Mouse (Mus musculus): Measurements from ENCODE around the gene Gm8871. TPM values are rescaled to one million over a fixed set of nuclear protein-coding genes. Genes with fewer than 3 reads are reported as not detected.
"Not testable (repeated sequence)": the region's sequence is repeated elsewhere in the genome, so short reads cannot be mapped to it uniquely, and the experiment has no call there.

Gene Gm8871
- polyA plus RNA-seq (2012) = not detected in 2 replicates

- TF ChIP-seq GATA1 (IDR thresholded peaks at IDR 0.05; ENCODE audit: low read length) = not testable (repeated sequence)
Observed at GRCm38 (mm10) chr5:10947505-10947904, at the start of gene Gm8871, which contains the start of gene Gm8857. Gm8871 (plus strand) TSS chr5:10947805. Gm8857 (plus strand) TSS chr5:10947807.

Other genes starting within 250 kb of the Gm8871 start
- gene Gm8857, start within 50 bp of the Gm8871 start, polyA plus RNA-seq (2012) = not detected in 2 replicates
- gene Gm8879, start 179.8 kb downstream of the Gm8871 start, polyA plus RNA-seq (2012) = not detected in 2 replicates
- not detected in 2 replicates for gene Gm5861, start 235.3 kb downstream of the Gm8871 start, polyA plus RNA-seq (2012)

Data from G1E-ER4 (cell line).